Mouse (Mus musculus) layer of hippocampus, adult 8-10 months (tissue): ENCODE data around the gene Tex48. TPM values are rescaled to one million over a fixed set of nuclear protein-coding genes. Genes with fewer than 3 reads are reported as not detected.

Experiments used
- total RNA-seq, 4 experiments: library from RNA; stranded (reverse); gene quantifications; 2 replicates each; pipeline ENCODE4 v1.2.4; 2022

The Tex48 gene
- total RNA-seq, 4 experiments from 2014 or later: not detected

Other genes with a start within 250 kb of the Tex48 start
- 1 to 10 TPM; 3.0 to 7.6 (median 5.2) TPM for gene Akna, start 219.1 kb downstream of the Tex48 start, total RNA-seq
- 10 to 100 TPM; 23.8 to 32.9 (median 28.2) TPM for gene Whrn, start 126.4 kb downstream of the Tex48 start, total RNA-seq
- 100 to 1,000 TPM; 110 to 144 (median 128) TPM for gene Atp6v1g1, start 77.7 kb downstream of the Tex48 start, total RNA-seq
- gene Tmem268, start 63.6 kb downstream of the Tex48 start, total RNA-seq: 1 to 10 TPM; 6.5 to 9.6 (median 9.0) TPM
- gene Gm11213, start 17.2 kb downstream of the Tex48 start, total RNA-seq: not detected
- gene Gm11214, start 41.0 kb upstream of the Tex48 start, total RNA-seq: not detected
- not detected for gene Tnfsf15, start 122.7 kb upstream of the Tex48 start, total RNA-seq
- gene Tnfsf8, start 238.9 kb upstream of the Tex48 start, total RNA-seq: under 1 TPM in 2 of 4 experiments, not detected in 2; 0.59 to 0.65 TPM